Mouse (Mus musculus) embryonic facial prominence, embryonic 12.5 days (tissue): ENCODE results near the gene Leng8. TPM values are rescaled to one million over a fixed set of nuclear protein-coding genes. Genes with fewer than 3 reads are reported as not detected.

Experiments
- ATAC-seq: fragments of 200-750 bp; cut with Nextera tagmentation; 2 replicates; pipeline ENCODE4 v1.8.0; 2017; ENCODE audit not compliant: insufficient number of reproducible peaks, insufficient read depth, low FRiP score, low TSS enrichment
- H3K27ac ChIP-seq: fragments of 300-500 bp; sonication (generic); 2 replicates; pipeline ENCODE4 v1.5.1; 2016; ENCODE audit warnings: mild to moderate bottlenecking
- H3K27me3 ChIP-seq: fragments of 300-500 bp; sonication (generic); 2 replicates; pipeline ENCODE4 v1.6.1; 2016; ENCODE audit warnings: mild to moderate bottlenecking, moderate library complexity
- H3K36me3 ChIP-seq: fragments of 300-500 bp; sonication (generic); 2 replicates; pipeline ENCODE4 v1.6.1; 2016; ENCODE audit warnings: mild to moderate bottlenecking
- H3K4me1 ChIP-seq: fragments of 300-500 bp; sonication (generic); 2 replicates; pipeline ENCODE4 v1.6.1; 2016
- H3K4me2 ChIP-seq: fragments of 300-500 bp; sonication (generic); replicated peaks from 2 replicates; pipeline ENCODE4 v1.6.1; 2016; ENCODE audit warnings: mild to moderate bottlenecking, moderate library complexity
- H3K4me3 ChIP-seq: fragments of 300-500 bp; sonication (generic); 2 replicates; pipeline ENCODE4 v1.5.1; 2016; ENCODE audit warnings: mild to moderate bottlenecking
- H3K9ac ChIP-seq: fragments of 300-500 bp; sonication (generic); 2 replicates; pipeline ENCODE4 v1.6.1; 2016; ENCODE audit warnings: mild to moderate bottlenecking, moderate library complexity
- H3K9me3 ChIP-seq: fragments of 300-500 bp; sonication (generic); 2 replicates; pipeline ENCODE4 v1.6.1; 2016; ENCODE audit warnings: mild to moderate bottlenecking, moderate library complexity
- WGBS: fragments of 180-500 bp; shearing (Covaris S2); methylation state at CpG from one replicate; pipeline ENCODE4 v1.1.7; 2016; 5-methylcytosine and 5-hydroxymethylcytosine counted together
- polyA plus RNA-seq: library from polyadenylated mRNA; unstranded; fragments of >200 nt; fragmentation: Nextera tagmentation; extraction: Ambion mirVana; gene quantifications from 2 replicates; pipeline ENCODE4 v1.2.1, GENCODE M21; 2016

Gene Leng8
- polyA plus RNA-seq, 1 experiment from 2014 or later, result 80.7 TPM

DNA sequence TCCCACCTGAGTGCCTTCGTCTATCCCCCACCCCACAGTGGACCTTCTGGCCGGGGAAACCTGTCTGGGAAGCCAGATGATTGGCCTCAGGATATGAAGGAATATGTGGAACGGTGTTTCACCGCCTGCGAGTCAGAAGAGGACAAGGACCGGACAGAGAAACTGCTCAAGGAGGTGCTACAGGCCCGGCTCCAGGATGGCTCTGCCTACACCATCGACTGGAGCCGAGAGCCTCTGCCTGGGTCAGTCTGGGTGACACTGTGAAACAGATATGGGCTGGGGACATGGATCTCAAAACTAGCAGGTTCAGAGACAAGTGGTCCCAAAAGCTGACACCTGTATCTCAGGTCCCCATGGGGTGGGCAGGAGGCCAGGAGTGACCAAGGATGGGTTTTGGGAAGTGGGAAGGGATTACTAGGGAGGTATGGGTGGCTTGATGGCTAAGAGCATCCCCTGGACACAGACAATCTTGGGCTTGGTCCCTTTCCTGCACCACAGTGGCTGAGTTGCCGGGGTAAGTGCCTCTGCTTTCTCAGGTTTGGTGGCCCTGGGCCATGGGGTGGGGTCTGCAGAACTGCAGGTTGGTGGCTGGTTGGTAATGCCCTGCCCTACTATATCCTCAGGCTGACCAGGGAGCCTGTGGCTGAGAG lies 6.1 kb downstream of the Leng8 start:
- no peak overlapping the region for H3K4me3 ChIP-seq
- H3K4me2 ChIP-seq, result no peak overlapping the region
- H3K4me1 ChIP-seq, result peaks cover 7% of the 10 kb centered on the region
- H3K9me3 ChIP-seq, result no peaks in the 10 kb centered on the region
- no peak overlapping the region for H3K27ac ChIP-seq
- 95% methylated on average over 10 of the region's 10 CpGs for WGBS
- peaks cover 98% of the 10 kb centered on the region for H3K36me3 ChIP-seq
- no peak for ATAC-seq
- H3K9ac ChIP-seq, result no peak overlapping the region
- H3K27me3 ChIP-seq, result no peaks in the 10 kb centered on the region

DNA sequence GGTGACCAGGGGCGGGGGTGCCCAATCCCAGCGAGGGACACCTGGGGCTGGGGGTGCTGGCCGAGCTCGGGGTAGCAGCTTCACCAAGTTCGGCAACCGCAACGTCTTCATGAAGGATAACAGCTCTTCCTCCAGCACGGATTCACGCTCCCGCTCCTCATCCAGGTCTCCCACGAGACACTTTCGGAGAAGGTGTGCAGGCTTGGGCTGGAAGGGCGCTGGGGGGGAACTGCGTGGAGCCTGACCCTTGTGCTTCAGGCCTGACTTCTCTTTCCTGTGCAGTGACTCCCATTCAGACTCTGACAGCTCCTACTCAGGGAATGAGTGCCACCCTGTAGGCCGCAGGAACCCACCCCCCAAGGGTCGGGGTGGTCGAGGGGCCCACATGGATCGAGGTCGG lies 6.7 kb downstream of the Leng8 start:
- Histone ChIP-seq H3K27ac (no peak overlapping the region), H3K4me2 (no peak overlapping the region), H3K4me1 (peaks cover 8% of the 10 kb centered on the region; the same call in 1 of the 2 replicates), H3K36me3 (peaks cover 94% of the 10 kb centered on the region), H3K9ac (no peak overlapping the region), H3K4me3 (no peak overlapping the region), H3K9me3 (no peaks in the 10 kb centered on the region), H3K27me3 (no peaks in the 10 kb centered on the region)
- 94% methylated on average over 19 of the region's 19 CpGs for WGBS
- ATAC-seq, result no peak

DNA sequence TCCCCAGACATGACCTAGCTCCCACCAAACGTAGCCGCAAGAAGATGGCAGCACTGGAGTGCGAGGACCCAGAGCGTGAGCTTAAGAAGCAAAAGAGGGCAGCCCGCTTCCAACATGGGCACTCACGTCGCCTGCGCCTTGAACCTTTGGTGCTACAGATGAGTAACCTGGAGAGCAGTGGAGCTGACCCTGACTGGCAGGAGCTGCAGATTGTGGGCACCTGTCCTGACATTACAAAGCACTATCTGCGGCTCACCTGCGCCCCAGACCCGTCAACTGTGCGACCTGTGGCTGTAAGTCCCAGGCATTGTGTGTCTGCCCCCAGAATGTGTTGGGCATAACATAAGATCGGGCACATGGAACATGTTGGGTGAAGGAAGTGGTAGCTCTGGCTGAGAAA lies 7.2 kb downstream of the Leng8 start:
- Histone ChIP-seq H3K4me1 (peaks cover 12% of the 10 kb centered on the region; the same call in 1 of the 2 replicates), H3K27ac (no peak overlapping the region), H3K9ac (no peak overlapping the region), H3K27me3 (no peaks in the 10 kb centered on the region), H3K9me3 (no peaks in the 10 kb centered on the region), H3K36me3 (peaks cover 89% of the 10 kb centered on the region), H3K4me2 (no peak overlapping the region), H3K4me3 (no peak overlapping the region)
- no peak for ATAC-seq
- 95% methylated on average over 13 of the region's 13 CpGs for WGBS

DNA sequence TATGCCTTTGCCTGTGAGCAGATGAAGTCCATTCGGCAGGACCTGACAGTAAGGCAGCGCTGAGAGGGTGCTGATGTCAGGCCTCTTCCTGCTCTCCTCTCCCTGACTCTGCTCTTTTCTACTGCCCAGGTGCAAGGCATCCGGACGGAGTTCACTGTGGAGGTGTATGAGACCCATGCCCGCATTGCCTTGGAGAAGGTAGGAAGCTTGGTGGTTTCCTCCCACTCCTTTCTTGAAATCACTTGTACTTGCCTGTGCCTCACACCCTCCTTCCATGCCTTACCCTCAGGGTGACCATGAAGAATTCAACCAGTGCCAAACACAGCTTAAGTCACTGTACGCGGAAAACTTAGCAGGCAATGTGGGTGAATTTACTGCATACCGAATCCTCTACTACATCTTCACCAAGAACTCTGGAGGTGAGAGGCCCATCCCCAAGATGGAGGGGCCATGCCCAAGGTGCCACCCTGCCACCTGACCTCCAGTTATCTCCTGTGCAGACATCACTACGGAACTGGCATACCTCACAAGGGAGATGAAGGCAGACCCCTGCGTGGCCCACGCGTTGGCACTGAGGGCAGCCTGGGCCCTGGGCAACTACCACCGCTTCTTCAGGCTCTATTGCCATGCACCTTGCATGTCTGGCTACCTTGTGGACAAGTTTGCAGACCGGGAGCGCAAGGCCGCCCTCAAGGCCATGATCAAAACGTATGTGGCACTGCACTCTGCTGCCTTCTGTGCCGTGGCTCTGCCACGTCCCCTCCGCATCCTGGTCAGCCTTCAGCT lies 8.1 kb downstream of the Leng8 start:
- no peak overlapping the region for H3K4me3 ChIP-seq
- no peaks in the 10 kb centered on the region for H3K27me3 ChIP-seq
- H3K9ac ChIP-seq, result no peak overlapping the region
- H3K4me2 ChIP-seq, result no peak overlapping the region
- WGBS, result 92% methylated on average over 20 of the region's 20 CpGs
- no peaks in the 10 kb centered on the region for H3K9me3 ChIP-seq
- ATAC-seq, result no peak
- H3K36me3 ChIP-seq, result peaks cover 80% of the 10 kb centered on the region
- peaks cover 14% of the 10 kb centered on the region for H3K4me1 ChIP-seq
- no peak overlapping the region for H3K27ac ChIP-seq

DNA sequence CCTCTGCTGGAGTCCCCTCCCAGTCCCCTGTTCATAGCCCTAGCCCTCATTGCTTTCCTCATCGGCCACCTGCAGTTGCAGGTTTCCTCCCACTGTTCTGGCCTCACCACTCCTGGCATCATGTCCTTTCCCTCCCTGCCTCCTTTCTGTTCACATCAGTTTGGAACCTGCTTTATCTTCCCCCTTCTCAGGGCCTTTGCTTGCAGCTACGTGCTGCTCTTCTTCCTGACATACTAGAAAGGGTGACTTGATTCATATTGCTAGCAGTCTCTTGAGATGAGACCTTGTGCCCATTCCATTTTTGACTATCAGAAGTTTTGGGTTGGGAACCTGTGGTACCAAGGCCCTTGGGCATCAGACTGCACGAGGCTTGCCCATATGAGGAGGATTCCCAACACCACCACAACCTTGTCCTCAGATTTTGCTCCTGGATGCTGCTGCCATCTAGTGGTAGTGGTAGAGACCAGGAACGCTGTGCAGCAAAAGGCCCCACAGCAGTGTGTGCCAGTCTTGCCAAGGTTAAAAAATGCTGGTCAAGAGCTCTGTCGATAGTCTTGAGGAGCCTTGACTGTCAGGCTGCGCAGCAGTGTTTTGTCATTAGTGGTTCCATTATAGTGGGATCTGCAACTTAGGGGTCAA lies 8.8 kb downstream of the Leng8 start:
- ATAC-seq, result no peak
- Histone ChIP-seq H3K27me3 (peaks cover 2% of the 10 kb centered on the region), H3K9me3 (no peaks in the 10 kb centered on the region), H3K36me3 (peaks cover 73% of the 10 kb centered on the region), H3K4me3 (no peak overlapping the region), H3K9ac (no peak overlapping the region), H3K4me2 (no peak overlapping the region), H3K27ac (no peak overlapping the region), H3K4me1 (peaks cover 22% of the 10 kb centered on the region)
- 67% methylated on average over 6 of the region's 6 CpGs for WGBS

DNA sequence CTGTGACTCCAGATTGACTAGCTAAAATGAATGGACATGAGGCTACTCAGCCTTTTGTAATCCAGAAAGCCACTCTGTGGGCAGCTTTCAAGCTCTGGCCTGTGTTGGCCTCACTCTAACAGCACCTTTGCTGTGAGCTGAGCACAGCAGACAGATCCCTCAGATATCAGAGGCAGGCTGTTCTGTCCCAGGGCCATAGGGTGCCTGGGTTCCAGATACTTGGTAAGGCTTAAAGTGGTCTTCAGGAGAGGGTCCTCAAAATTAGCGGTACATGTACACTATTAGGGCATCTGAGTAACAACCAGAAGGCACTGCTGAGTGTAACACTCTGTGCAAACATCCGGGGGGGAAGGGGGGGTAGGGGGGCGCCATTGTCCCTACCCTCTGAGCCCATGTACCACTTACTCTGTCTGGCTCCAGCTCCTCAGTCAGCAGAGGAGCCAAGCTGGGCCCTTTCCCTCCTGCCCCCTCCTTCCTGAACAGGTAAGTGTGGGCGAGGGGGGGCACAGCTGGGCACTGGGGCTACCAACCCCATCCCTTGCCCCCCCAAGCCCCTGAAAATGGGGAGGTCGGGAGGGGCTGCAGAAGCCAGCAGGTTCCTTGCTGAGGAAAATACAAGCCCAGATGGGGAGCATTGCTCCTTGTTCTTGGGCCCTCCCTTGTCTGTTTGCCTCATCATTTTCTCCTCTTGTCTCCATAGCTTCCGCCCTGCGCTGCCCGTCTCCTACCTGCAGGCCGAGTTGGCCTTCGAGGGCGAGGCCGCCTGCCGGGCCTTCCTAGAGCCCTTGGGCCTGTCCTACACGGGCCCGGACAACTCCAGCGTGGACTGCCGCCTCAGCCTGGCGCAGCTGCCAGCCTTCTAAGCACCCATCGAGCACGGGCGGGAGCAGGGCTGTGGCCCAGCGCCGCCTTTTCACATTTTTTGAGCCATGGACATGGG lies 9.7 kb downstream of the Leng8 start:
- H3K9me3 ChIP-seq, result no peaks in the 10 kb centered on the region
- peaks cover 11% of the 10 kb centered on the region for H3K27me3 ChIP-seq
- WGBS, result 96% methylated on average over 23 of the region's 23 CpGs
- no peak overlapping the region for H3K4me2 ChIP-seq
- no peak for ATAC-seq
- peaks cover 73% of the 10 kb centered on the region for H3K36me3 ChIP-seq
- H3K27ac ChIP-seq, result no peak overlapping the region
- H3K9ac ChIP-seq, result no peak overlapping the region
- peaks cover 23% of the 10 kb centered on the region for H3K4me1 ChIP-seq
- no peak overlapping the region for H3K4me3 ChIP-seq

DNA sequence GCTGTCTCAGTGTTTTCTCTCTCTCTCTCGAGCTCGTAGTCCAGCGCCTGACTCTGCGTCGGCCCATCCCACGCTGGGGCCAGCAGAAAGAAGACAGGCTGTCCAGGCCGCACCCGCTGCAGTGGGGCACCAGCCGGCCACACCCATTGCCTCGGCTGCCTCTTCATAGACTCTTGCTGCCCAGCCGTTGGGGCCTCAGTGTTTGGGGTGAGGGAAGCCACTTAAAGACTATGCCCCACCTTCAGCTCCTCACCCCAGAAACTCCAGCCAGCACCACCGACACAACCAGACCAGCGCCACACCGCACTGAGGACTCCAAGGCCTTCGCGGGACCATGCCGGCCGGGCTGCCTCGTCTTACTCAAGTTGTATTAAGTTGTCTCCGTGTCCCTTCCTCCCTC lies 10.5 kb downstream of the Leng8 start:
- H3K4me2 ChIP-seq, result no peak overlapping the region
- peaks cover 67% of the 10 kb centered on the region for H3K36me3 ChIP-seq
- H3K27me3 ChIP-seq, result peaks cover 14% of the 10 kb centered on the region
- 92% methylated on average over 20 of the region's 20 CpGs for WGBS
- peaks cover 23% of the 10 kb centered on the region for H3K4me1 ChIP-seq
- ATAC-seq, result no peak
- no peak overlapping the region for H3K4me3 ChIP-seq
- no peaks in the 10 kb centered on the region for H3K9me3 ChIP-seq
- H3K9ac ChIP-seq, result no peak overlapping the region
- H3K27ac ChIP-seq, result no peak overlapping the region

DNA sequence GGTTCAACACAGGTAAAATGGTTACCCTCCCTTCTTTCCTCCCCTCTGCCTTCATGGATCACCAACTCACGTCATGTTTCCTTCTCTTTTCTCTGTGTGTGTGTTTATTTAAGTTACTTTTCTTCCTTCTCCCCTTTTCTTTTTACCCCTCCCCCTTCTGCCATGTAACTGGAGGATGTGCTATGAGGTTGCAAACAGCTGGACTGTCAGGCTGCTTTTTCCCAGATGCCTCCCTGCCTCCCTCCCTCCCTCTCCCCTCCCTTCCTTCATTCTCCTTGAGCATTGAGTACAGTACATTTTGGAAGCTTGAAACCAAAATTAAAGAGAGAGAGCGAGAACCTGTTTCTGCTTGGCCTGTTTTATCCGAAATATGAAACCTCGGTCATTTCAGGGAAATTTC lies 11.0 kb downstream of the Leng8 start:
- no peak for ATAC-seq
- Histone ChIP-seq H3K36me3 (peaks cover 62% of the 10 kb centered on the region), H3K4me2 (no peak overlapping the region), H3K9me3 (no peaks in the 10 kb centered on the region), H3K9ac (no peak overlapping the region), H3K27me3 (peaks cover 14% of the 10 kb centered on the region), H3K4me3 (no peak overlapping the region), H3K4me1 (peaks cover 23% of the 10 kb centered on the region), H3K27ac (no peak overlapping the region)
- WGBS, result 73% methylated on average over 4 of the region's 4 CpGs

DNA sequence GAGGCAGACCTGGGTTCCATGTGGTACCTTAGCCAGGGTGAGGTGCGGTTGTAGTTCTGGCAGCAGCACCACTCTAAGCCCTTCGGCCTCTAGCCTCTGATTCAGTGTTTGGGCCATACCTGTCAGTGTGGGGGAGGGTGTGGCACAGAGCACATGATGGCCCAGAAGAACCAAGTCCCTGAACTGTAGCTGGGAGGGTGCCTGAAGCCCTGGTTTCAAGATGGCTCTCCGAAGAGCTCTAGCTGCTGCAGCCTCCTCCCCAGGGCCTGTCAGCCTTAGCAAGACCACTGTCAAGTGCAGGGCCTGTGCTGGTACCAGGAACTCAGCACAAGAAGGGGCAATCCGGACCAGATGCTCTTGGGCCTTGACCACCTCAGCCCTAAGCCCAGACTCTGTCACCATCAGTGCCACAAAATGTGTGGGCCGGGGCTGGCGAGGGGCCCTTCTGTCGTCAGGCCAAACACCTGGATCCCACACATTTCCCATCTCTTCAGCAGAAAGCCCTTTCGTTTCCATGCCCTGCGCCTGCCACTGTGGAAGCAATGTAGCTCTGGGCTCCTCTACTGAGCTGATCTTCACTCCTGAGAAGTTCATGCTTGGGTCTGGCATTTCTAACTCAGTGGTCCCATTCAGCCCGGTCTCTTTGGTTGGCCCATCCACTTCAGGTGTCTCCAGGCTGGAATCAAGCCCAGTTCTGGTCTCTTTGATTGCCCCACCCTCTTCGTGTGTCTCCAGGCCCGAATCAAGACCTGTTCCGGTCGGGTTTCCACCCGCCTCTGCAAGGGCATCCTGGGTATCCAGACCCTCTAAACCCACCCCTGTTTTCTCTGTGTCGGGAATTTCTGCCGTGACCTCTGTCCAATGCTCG lies 11.7 kb downstream of the Leng8 start:
- 28% methylated on average over 18 of the region's 18 CpGs for WGBS
- H3K4me2 ChIP-seq, result peak overlapping the region; percentile 85
- ATAC-seq, result 0 out of 2 replicates have a peak, but pooled peaks have one; percentile 5
- H3K27ac ChIP-seq, result peak overlapping the region; percentile 88
- H3K9ac ChIP-seq, result peak overlapping the region; percentile 68
- peaks cover 14% of the 10 kb centered on the region for H3K27me3 ChIP-seq
- H3K9me3 ChIP-seq, result no peaks in the 10 kb centered on the region
- H3K4me3 ChIP-seq, result peak overlapping the region; percentile 68
- peaks cover 55% of the 10 kb centered on the region for H3K36me3 ChIP-seq
- peaks cover 23% of the 10 kb centered on the region for H3K4me1 ChIP-seq

DNA sequence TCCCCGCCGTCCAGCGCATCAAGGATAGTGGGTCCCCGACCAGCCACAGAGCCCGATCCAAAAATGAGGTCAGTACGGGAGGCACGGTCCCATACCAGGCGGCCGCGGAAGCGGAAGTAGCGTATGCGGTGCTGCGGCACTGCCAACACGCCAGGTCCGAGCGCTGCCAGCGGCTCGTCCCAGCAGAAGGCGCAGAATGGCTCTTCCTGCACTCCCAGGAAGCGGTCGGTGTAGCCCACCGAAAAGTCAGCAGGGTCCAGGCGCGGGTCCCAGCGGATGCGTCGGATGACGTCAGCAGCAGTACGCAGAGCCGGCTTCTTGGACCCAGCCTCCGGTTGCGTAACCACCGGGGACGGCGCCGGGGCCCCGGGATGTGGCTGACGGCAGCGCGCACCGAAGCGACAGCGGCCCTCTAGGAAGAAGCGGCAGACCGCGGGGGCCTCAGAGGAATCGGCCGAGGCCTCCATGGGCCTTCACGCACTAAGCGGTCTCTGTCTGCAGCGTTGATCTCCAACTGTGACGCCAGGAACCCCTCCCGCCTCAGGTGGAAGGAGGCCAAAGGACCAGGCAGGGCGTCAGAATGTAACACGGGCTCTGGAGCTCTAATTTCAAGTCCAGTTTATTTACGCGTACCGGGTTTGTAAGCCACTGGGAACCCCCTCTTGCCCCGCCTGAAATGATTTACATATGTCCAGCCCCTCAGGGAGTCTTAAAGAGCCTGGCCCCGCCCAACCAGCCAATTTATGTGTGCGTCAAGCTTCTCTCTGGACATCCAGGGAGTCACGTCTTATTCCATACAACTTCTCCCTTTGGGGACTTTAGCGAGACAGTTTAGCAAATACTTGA lies 12.6 kb downstream of the Leng8 start:
- Histone ChIP-seq H3K9me3 (no peaks in the 10 kb centered on the region), H3K4me2 (peak overlapping the region; percentile 85), H3K4me3 (peak overlapping the region; percentile 68), H3K4me1 (peaks cover 23% of the 10 kb centered on the region), H3K36me3 (peaks cover 46% of the 10 kb centered on the region), H3K27ac (peak overlapping the region; percentile 88), H3K9ac (peak overlapping the region; percentile 68), H3K27me3 (peaks cover 16% of the 10 kb centered on the region)
- ATAC-seq, result peak; percentile 42
- under 1% methylated on average over 64 of the region's 64 CpGs for WGBS
